Mouse (Mus musculus) ES-E14 (cell line): ENCODE results near the gene 4930402H24Rik. TPM values are rescaled to one million over a fixed set of nuclear protein-coding genes. Genes with fewer than 3 reads are reported as not detected.

Source experiments
- DNase-seq: peaks from one replicate; pipeline ENCODE4 v3.0.0-alpha.2; 2013; ENCODE audit warnings: low read depth, low spot score
- H3K27ac ChIP-seq: 2 replicates; pipeline ENCODE4 v1.5.1; 2012; ENCODE audit warnings: low read depth, mild to moderate bottlenecking, low read length, moderate library complexity, mixed read lengths; ENCODE audit not compliant: poor library complexity, insufficient read depth, severe bottlenecking
- H3K36me3 ChIP-seq: 2 replicates; pipeline ENCODE4 v1.6.1; 2012; ENCODE audit warnings: mild to moderate bottlenecking, low read length, moderate library complexity, mixed read lengths; ENCODE audit not compliant: control insufficient read depth, poor library complexity, insufficient read depth, severe bottlenecking
- H3K4me1 ChIP-seq, 2 experiments: fragments of 150-350 bp in 1 of 2; sonication (generic) in 1 of 2; 2 replicates each; pipeline ENCODE4 v1.6.1; 2012; ENCODE audit warnings: low read length in 2 of 2, mild to moderate bottlenecking in 1 of 2, mixed read lengths in 1 of 2; ENCODE audit not compliant: control insufficient read depth in 2 of 2, insufficient read depth in 2 of 2, poor library complexity in 1 of 2
- H3K4me3 ChIP-seq, 2 experiments: fragments of 150-350 bp in 1 of 2; sonication (generic) in 1 of 2; 2 replicates each; pipeline ENCODE4 v1.5.1; 2012; ENCODE audit warnings: low read length in 2 of 2, low read depth in 1 of 2, mild to moderate bottlenecking in 1 of 2, mixed read lengths in 1 of 2; ENCODE audit not compliant: insufficient read depth in 1 of 2, poor library complexity in 1 of 2, severe bottlenecking in 1 of 2
- H3K9ac ChIP-seq: 2 replicates; pipeline ENCODE4 v1.6.1; 2012; ENCODE audit warnings: low read depth, mild to moderate bottlenecking, low read length, mixed read lengths; ENCODE audit not compliant: poor library complexity, insufficient read depth, severe bottlenecking
- H3K9me3 ChIP-seq: fragments of 150-350 bp; sonication (generic); 2 replicates; pipeline ENCODE4 v1.6.1; 2012; ENCODE audit warnings: low read depth, mild to moderate bottlenecking, low read length; ENCODE audit not compliant: control insufficient read depth, insufficient read depth
- CHD2 ChIP-seq: IDR thresholded peaks from 2 replicates; pipeline ENCODE4 v1.6.1; 2014; ENCODE audit warnings: mild to moderate bottlenecking, low read depth, low read length, inconsistent platforms
- HCFC1 ChIP-seq: IDR thresholded peaks from 2 replicates; pipeline ENCODE4 v1.6.1; 2012; ENCODE audit warnings: low read length, inconsistent platforms, borderline replicate concordance; ENCODE audit not compliant: insufficient read depth
- MAFK ChIP-seq: IDR thresholded peaks from 2 replicates; pipeline ENCODE4 v1.6.1; 2014; ENCODE audit warnings: mild to moderate bottlenecking, low read depth, low read length, inconsistent platforms; ENCODE audit not compliant: insufficient read depth
- ZC3H11A ChIP-seq: IDR thresholded peaks from 2 replicates; pipeline ENCODE4 v1.6.1; 2012; ENCODE audit warnings: low read depth, mild to moderate bottlenecking, inconsistent platforms, low read length, borderline replicate concordance
- ZNF384 ChIP-seq: IDR thresholded peaks from 2 replicates; pipeline ENCODE4 v1.6.1; 2012; ENCODE audit warnings: low read depth, low read length, inconsistent platforms
- in situ Hi-C, 2 experiments: fragments of 600-800 bp; cut with MboI; formaldehyde crosslinking; loops; one replicate each; pipeline ENCODE4 v1.15.1; 2025; ENCODE audit warnings: low sequenced_read_pairs in 2 of 2, inconsistent platforms in 1 of 2; ENCODE audit not compliant: unreplicated experiment in 2 of 2
- total RNA-seq: library from RNA; depleted of rRNA; stranded (reverse); fragments of 300-350 nt; gene quantifications from 2 replicates; pipeline ENCODE4 v1.2.3, GENCODE M21; 2012; rRNA removed

Gene 4930402H24Rik
- total RNA-seq: 8.2 and 11.9 TPM in 2 replicates

GRCm38 (mm10) chr2:130905751-130906583 is at the start of gene 4930402H24Rik, which contains the start of gene Atrn:
4930402H24Rik (minus strand) TSS chr2:130906406.
Atrn (plus strand) TSS chr2:130906495.
- H3K4me1 ChIP-seq: 0 out of 4 replicates have a peak, but pooled peaks cover 0 to 3% of the 10 kb centered on the region in 2 experiments
- no peaks in the 10 kb centered on the region for H3K9me3 ChIP-seq
- peak within 1 kb of the TSS; percentile 98 to 99 for H3K4me3 ChIP-seq
- TF ChIP-seq ZC3H11A (no peak), ZNF384 (no peak), HCFC1 (no peak; the same call in 1 of the 2 replicates), MAFK (no peak), CHD2 (no peak)
- H3K9ac ChIP-seq: peak within 1 kb of the TSS; percentile 89
- H3K27ac ChIP-seq: 0 out of 2 replicates have a peak within 1 kb of the TSS, but pooled peaks have one; percentile 24
- peak; percentile 74 for DNase-seq
- H3K36me3 ChIP-seq: no peaks in the 10 kb centered on the region
- in situ Hi-C loops: no loop called here

GRCm38 (mm10) chr2:130950548-130950947 is 44.3 kb upstream of the 4930402H24Rik start:
- peaks cover 0 to 2% of the 10 kb centered on the region in 2 experiments; a peak in 1 of 4 replicates for H3K4me1 ChIP-seq
- no peak overlapping the region for H3K4me3 ChIP-seq
- DNase-seq: peak; percentile 57
- no peak for TF ChIP-seq ZNF384
- peak; percentile 55 for TF ChIP-seq ZC3H11A
- no peak for TF ChIP-seq CHD2
- no peak for TF ChIP-seq HCFC1
- no peak overlapping the region for H3K9ac ChIP-seq
- no peak overlapping the region for H3K27ac ChIP-seq
- H3K9me3 ChIP-seq: no peaks in the 10 kb centered on the region
- H3K36me3 ChIP-seq: no peaks in the 10 kb centered on the region; the same call in 1 of the 2 replicates
- in situ Hi-C loops: no loop called here

- TF ChIP-seq ZC3H11A (no peak), CHD2 (no peak), ZNF384 (no peak), HCFC1 (no peak), MAFK (no peak)
Measured at GRCm38 (mm10) chr2:130949781-130950180, 43.6 kb upstream of the 4930402H24Rik start.

DNA sequence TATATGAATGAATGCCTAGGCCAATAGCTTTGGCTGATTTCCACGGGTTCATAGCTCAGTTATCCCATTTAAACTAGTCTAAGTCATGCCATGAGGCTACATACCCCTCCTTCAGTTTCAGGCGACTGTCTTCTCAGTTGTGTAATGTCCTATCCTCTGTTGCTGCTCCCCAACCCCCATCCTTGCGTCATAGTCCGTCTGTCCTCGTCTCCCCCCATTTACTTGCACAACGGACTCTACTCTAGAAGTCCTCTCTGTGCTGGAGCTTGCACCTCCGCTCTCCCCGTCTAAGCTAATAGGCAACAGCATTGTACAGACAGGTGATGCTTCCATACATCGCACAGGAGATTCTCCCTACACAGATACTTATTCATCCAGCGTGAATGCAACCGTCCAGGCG is 26.7 kb upstream of the 4930402H24Rik start:
- Histone ChIP-seq H3K9me3 (no peaks in the 10 kb centered on the region), H3K27ac (no peak overlapping the region), H3K4me1 (no peaks in the 10 kb centered on the region), H3K36me3 (no peaks in the 10 kb centered on the region), H3K4me3 (no peak overlapping the region), H3K9ac (no peak overlapping the region)
- no peak for DNase-seq
- in situ Hi-C loops: no loop called here
- TF ChIP-seq ZNF384 (no peak), ZC3H11A (no peak), CHD2 (no peak), MAFK (no peak)

More at GRCm38 (mm10) chr2:130949781-130950180, 43.6 kb upstream of the 4930402H24Rik start:
- H3K27ac ChIP-seq: no peak overlapping the region
- DNase-seq: no peak
- H3K9me3 ChIP-seq: no peaks in the 10 kb centered on the region
- in situ Hi-C loops: no loop called here
- no peaks in the 10 kb centered on the region; the same call in 1 of the 2 replicates for H3K36me3 ChIP-seq
- H3K9ac ChIP-seq: no peak overlapping the region
- no peak overlapping the region for H3K4me3 ChIP-seq
- peaks cover 0 to 2% of the 10 kb centered on the region in 2 experiments; a peak in 1 of 4 replicates for H3K4me1 ChIP-seq

GRCm38 (mm10) chr2:130929994-130930393 is 23.8 kb upstream of the 4930402H24Rik start:
- no peak overlapping the region for H3K4me3 ChIP-seq
- no peak overlapping the region for H3K9ac ChIP-seq
- H3K9me3 ChIP-seq: no peaks in the 10 kb centered on the region
- no peak overlapping the region for H3K27ac ChIP-seq
- DNase-seq: no peak
- H3K36me3 ChIP-seq: no peaks in the 10 kb centered on the region
- H3K4me1 ChIP-seq: no peaks in the 10 kb centered on the region
- TF ChIP-seq MAFK (no peak), CHD2 (no peak), ZC3H11A (no peak), ZNF384 (no peak), HCFC1 (no peak)
- in situ Hi-C loops: no loop called here
